Mouse (Mus musculus) c-Kit-positive CD71-negative TER-119-negative erythroid progenitor cells, embryonic 14.5 days (primary cell): Measurements from ENCODE around the gene Zfp715.

Source experiments
- DNase-seq: peaks from one replicate; pipeline ENCODE4 v3.0.0-alpha.2; 2013; ENCODE audit warnings: low read depth

Zfp715 gene

DNA sequence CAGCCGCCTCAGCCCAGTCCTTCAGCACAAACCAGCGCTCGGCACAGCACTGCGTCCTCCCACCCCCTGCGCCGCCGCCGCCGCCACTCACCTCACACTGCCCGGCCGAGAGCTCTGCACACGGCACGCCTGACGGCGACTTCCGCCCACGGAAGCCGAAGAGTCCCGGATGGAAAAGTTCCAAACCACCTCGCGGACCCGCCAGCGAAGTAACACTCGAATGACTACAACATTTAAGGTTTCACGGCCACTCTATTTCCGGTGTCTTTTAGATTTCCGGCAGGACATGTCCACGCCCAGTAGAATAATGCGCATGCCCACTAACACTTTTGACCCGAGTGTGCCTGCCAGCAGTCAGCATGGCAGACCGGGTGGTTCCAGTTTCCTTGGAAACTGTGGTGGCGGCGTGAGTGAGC, at the start of gene Zfp715:
TSS of gene Zfp715 (minus strand) at position 282 of the 416 bp plus-strand sequence.
- peak; percentile 90 for DNase-seq

DNA sequence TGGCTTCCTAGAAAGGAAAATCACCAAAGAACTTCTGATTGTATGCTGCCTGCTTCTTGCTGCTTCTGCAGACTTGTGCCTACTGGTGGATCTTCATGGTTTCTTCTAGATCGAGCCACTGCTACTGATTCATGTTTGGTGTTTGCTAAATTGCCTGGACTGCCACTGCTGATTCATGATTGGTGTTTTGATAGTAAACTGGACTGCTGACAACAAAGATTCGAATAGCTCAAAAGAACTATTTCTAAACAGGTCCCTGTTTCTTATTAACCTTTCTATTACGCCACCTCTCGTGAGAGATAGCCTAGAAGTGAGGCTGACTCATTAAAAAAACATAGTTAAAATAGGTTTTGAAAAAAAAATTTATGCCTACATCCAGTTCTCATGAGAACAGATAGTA, 48.9 kb upstream of the Zfp715 start:
- no peak for DNase-seq

DNA sequence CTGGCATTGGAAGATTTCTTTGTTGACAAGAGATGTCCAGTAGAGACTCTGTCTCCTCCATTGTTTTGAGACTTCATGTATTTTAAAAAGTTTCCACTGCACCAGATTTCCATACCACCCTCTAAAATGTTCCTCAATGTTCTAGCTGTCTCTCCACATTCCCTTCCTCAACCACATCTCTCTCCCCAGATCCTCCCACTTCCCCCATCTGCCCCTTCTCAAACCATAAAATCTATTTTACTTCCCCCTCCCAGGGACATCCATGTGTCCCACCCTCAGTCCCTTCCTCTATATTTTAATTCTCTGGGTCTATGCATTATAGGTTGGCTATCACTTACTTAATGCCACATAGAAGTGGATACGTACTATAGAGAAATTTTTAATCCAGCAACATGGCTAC, 48.3 kb upstream of the Zfp715 start:
- no peak for DNase-seq

DNA sequence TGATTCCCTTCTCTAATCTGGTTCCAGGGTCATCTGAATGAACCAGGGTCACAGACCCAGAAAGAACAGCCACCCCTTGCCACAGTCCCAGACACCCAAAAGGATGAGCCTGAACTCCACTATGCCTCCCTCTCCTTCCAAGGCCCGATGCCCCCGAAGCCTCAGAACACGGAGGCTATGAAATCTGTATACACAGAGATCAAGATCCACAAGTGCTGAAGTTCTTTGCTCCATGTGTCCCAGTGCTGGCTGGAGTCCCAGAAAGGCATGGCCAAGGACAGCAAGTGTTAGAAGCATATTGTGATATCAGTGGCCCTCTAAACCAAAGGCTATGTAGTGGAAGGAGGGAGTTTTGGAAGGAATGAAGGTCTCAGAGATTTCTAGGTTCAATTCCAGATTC, 45.5 kb upstream of the Zfp715 start:
- no peak for DNase-seq

DNA sequence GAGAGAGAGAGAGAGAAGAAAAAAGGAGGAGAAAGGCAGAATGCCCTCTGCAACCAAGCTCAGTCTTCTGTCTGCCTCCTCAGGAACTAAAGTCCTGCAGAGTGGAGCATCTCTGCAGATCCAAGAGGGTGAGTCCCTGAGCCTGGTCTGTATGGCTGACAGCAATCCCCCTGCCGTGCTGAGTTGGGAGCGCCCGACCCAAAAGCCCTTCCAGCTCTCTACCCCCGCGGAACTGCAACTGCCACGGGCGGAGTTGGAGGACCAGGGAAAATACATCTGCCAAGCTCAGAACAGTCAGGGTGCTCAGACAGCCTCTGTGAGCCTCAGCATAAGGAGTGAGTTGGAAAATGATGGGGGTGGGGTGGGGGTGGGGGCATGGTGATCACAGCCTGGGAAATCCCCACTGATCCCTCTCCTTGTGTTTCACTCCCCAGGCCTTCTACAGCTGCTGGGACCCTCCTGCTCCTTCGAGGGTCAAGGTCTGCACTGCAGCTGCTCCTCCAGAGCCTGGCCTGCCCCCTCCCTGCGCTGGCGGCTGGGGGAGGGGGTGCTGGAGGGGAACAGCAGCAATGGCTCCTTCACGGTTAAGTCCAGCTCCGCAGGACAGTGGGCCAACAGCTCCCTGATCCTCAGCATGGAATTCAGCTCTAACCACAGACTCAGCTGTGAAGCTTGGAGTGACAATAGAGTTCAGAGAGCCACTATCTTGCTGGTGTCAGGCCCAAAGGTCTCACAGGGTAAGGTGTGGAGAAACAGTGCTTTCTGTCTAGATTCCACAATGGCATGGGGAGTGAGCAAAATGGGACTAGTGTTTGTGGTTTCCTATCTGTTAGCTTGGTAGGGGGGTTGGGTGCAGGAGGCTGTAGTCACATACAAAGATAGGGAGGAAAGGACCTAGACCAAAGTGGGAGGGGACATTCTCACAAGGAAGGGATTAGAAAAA, 42.1 kb upstream of the Zfp715 start:
- DNase-seq, result no peak

DNA sequence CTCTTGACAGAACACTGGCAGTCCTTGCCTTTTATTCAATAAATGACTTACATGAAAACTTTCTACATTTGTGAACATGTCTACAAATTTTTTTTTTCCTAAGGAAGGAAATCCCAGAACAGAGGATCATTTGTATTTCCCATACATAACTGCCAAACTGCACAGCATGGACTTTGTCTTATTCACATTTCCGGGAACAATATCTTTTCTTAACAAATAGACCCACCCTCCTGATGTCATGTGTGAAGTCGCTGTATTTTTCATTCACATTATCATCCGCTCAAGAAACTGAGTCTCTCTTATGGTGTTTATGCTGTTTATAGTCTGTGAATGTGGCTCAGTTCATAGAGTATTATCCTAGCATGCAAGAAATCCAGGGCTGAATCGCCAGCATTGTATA, 40.7 kb upstream of the Zfp715 start:
- no peak for DNase-seq

DNA sequence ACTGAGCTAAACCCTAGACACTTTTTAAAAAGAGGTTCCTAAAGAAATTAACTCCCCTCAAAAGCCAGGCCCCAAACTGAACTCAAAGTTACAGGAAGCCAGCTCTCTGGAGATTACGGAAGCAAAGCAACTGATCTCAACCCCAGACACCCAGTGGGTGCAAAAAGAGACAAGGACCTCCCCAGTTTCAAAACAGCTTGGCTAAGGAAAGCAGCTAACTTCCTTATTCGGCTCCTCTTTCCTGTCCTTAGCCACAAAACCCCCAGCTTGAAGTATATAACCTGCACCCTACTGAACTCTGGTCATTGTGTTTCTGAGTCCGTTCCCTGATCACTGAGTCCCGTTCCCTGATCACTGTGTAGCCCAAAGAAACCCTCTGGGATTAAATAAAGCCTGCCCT, 40.0 kb upstream of the Zfp715 start:
- DNase-seq, result peak; percentile 60

DNA sequence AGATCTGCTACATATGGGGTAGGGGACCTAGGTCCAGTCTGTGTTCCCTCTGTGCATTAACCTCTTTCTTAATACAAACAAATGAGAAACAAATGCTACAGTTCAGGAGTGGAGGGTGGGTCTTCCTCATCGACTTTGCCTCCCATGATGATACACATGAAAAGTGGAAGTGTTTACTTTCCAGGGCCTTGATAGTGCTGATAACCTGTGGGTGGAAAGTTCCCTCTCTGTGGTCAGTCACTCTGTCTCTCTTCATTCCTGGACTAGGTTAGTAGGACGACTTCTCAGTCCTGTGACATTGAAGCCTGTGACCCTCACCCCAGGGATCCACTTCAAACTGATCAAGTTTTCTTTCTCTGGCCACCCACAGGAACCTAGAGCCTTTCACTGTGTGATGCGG, 38.1 kb upstream of the Zfp715 start, which contains the start of gene Siglecf:
TSS of gene Siglecf (plus strand) at position 188 of the 400 bp plus-strand sequence.
- no peak for DNase-seq

DNA sequence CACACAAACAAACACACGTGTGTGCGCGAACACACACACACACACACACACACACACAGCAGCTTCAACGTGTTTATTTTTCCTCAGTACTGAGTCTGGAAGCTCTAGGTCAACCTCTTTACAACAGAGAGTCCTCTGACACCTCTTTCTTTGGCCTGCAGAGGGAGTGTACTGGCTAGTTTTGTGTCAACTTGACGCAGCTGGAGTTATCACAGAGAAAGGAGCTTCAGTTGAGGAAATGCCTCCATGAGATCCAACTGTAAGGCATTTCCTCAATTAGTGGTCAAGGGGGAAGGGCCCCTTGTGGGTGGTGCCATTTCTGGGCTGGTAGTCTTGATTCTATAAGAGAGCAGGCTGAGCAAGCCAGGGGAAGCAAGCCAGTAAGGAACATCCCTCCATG, 36.5 kb upstream of the Zfp715 start:
- DNase-seq, result peak; percentile 45

DNA sequence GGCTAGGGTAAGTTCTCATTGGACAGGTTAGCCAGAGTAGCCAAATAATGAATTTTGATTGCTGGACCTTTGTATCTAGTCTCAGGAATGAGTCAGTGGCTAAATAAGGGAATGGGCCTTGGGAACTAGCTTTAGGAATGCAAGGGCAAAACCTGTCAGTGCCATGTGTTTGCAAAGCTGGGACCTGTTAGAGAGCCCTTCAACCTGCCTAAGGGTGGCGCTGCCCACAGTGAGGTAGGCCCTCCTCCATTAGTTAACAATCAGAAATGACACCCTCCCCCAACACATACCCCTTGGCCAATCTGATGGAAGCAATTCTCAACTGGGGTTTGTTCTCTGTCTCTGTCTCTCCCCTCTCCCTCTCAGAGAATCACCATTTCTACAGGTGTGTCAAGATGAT, 33.5 kb upstream of the Zfp715 start:
- DNase-seq, result no peak

DNA sequence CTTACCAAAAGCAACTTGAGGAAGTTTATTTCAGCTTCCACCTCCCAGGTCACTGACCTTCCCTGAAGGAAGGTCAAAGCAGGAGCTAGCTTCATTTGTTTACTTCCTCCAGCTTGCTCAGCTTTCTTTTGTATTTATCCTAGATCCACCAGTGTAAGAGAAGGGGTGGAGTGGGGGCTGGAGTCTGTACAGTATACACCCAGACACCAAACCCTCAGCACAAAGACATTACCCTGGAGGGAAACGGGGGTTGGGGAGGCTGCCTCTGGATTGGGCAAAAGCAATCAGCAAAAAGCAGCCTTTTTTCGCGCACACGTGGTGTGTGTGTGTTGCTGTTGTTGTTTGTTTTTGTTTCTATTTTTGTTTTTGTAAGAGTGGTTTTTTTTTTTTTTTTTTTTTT, 33.1 kb upstream of the Zfp715 start:
- no peak for DNase-seq

DNA sequence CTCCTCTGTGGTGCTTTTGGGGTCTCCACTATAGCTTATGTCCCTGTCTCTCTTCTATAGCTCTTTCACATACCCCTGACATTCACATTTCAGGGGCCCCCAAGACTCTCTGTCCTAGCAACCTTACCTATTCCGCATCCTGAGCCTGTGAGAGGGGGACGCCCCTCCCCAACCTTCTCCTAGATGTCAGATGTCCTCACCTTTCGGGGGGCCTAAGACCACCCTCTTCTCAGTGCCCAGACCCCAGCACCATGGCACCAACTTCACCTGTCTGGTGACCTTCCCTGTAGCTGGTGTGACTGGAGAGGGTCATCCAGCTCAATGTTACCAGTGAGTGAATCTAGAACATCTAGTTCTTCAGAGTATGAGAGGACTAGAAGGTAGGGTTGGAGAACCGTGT, 31.4 kb upstream of the Zfp715 start:
- DNase-seq, result no peak

DNA sequence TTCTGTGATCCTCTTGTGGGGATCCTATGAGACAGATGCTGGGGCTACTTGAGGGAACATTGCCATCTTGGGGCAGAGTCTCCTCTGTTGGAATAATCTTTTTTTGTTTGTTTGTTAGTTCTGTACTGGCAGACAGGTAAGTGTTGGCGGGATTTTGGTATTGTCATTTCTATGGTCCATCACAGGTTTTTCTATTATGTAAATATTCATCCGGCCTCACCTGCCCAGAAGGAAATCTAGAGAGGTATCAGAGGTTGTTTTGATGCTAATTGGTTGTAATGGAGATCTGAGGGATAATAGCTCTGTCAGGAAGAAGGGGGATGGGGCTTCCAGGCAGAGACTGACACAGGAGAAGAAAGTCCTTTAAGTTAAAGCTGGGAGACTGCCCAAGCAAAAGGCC, 30.9 kb upstream of the Zfp715 start:
- no peak for DNase-seq

DNA sequence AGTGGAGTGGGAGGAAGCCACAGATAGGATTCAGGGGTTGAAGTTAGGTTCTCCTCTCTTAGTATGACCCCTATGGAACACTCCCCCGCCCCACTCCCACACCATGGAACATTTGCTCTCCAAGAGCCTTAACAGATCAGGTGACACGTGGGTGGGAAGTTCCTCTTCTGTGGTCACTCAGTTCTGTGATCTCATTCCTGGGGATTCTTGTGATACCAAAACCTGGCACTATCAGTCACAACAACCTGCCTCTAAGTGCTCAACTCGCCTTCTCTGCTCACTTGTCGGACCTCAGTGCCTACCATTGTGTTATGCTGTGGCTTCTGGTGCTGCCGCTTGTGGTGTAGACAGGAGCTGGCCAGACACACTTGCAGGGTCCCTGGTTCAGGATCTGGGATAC, 30.1 kb upstream of the Zfp715 start:
- DNase-seq, result no peak

DNA sequence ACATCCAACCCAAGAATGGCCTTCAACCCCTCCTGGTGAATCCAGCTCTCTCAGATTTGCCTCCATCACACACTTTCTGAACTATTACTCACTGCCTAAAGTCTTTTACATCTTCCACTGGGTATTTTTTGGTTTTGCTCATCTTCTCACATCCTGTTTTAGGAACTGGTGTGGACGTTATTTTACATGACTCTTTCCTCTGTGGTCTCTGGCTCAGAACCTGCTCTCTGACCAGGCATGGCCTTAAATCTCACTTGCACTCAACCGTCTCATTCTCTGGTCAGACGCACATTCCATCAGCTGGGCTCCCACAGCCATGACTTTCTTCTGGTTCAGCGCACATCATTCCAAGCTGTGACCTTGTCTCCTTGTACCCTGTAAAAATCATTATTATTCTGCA, 27.7 kb upstream of the Zfp715 start:
- DNase-seq, result no peak

DNA sequence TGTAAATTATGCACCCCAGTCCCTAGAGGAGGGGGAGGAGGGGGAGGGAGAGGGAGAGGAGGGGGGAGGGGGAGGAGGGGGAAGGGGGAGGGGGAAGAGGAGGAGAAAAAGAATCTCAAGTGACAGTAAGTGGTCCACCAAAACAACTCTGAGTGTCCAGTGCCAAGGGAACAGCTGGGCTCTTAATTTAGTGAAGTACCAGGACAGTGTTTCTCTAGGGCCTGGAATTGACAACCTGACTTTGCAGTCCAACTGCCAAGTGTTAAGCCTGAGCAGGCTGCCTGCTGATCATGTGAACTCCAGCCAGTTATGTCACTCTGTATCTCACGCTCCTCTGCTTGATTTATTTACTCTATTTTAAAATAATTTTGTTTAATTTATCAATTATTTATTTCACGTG, 20.8 kb upstream of the Zfp715 start:
- no peak for DNase-seq

DNA sequence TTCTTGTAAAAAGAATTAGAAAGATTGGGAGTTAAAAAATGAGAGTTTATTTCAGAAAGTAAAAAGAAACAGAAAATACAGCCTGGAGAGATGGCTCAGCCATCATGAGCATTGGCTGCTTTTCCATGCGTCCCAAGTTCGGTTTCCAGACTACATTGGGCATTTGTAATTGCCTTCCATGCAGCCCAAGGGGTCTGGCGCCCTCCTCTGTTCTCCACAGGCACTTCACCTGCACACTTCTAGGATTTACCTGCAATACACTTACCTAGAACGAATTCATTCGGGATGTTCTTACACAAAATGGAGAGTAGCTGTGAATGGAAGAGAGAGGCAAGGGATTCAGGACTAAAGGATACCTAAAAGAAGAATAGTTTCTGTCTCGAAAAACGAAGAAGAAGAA, 20.1 kb upstream of the Zfp715 start:
- DNase-seq, result no peak

DNA sequence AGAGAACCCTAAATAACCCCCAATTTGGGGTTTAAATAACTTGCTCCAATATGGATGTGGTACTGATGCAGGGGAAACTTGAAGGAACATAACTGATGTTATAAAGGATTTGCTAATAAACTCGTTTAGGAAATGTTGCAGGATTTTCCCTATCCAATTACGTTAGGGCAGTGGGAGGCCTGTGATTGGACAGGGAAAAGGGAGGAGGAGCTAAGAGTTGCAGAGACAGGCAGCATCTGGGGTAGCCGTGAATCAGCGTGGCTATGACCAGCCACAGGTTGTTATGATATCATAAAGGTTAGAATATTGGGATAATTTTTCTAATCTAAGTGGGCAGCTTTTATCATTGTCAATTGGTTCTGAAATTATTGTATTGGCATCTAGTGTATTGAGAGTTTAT, 15.0 kb upstream of the Zfp715 start:
- DNase-seq, result no peak

DNA sequence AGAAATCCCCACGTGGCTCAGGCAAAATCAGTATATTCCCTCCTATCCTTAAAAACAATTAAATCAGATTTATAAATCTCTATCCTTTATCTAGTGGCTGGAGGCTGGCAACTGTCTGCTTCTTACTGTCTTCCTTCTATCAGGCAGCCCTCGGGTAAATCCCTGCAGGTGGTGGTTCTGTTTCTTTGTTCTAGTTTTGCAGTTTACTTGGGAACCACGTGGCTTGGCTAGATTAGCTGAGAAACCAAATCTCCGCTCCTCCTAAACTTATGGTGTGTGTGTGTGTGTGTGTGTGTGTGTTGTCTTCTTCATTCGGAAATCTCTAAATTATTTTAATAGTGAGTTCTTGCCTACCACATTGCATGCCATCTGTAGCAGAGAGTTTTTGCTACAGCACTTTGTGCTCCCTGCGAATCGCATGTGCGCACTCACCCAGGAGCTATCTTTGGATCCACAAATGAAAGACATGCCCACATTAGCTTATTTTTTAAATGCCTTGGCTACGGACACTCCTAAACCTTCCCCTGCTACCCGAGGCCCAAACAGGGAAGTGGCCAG, 13.2 kb upstream of the Zfp715 start:
- DNase-seq, result no peak

DNA sequence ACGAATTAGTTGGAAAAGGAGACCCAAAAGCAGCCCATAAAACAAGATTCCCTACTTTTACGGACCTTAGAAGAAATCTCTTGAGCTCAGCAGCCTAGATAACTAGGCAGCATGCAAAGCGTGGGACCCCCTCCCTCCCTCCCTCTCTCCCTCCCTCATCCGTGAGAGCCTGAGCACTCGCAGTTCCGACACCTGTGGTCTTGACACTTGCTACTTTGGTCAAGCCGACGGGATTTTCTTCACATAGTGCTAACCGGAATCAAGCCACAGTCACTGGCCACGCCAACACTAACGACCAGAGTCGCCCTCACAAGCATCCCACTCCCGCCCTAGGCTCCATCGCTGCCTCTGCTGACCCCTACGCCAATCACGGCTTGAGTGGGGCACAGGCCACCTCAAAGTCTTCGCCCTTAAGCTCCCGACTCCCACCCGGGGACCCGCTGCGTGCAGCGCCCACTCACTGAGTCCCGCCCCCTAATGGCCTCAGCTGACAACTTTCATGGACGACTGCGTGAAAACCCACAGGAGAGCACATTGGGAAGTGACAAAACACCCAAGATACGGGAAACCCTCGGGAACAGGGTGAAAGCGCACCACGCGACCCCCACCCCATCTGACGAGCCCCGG, 595 bp downstream of the Zfp715 start:
- DNase-seq, result no peak

DNA sequence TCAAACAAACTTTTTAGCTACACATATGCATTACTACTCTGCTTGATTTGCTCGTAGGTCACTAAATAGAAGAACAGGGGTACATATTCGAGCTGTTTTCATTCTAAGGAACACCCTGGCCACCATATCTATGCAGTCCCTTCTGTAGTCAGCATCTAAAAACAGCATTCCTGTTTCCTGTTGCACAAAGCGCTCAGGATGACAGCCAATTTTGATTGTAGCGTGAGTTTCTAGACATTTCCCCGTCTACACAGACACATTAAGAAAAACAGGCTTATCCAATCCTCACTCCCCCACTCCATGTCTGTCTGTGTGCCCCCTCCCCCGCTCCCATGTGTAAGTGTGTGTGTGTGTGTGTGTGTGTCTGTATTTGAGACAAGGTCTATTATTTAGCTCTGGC, 1.5 kb downstream of the Zfp715 start:
- DNase-seq, result no peak

DNA sequence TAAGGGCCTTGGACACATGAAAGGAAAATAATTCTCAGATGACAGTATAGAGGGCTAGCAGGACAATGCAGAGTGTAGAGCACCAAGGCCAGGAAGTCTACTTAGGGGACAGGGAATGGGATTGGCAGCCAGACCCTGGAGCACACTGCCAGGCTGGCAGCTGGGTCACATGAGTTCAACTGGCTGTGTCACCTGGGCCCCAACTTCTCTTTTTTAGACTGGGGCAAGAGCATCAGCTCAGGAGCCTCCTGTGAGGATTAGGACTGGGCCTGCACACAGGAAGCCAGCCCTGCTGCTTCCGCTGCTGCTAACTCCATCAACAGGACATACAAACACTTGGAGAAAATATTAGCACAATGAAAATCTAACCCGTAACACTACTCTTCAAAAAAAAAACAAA, 4.0 kb downstream of the Zfp715 start:
- DNase-seq, result no peak

DNA sequence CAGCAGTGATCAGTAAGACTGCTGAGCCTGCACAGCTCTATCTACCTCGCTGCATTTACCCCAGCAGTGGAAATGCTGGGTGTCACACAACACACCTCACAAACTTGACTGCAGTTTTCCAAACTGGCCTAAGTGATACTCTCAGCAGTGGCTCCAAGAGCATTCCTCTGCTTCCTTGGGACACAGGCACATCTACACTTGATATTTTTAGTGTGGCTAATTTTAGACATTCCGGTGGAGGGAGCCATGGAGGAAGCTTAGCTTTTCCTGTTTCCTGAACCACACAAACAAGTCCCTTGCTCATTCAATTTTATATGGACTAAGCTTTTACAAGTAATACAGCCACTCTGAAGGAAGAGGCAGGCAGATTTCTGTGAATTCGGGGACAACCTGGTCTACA, 7.9 kb downstream of the Zfp715 start:
- no peak for DNase-seq
